Mouse (Mus musculus) MEL (cell line): ENCODE measurements around the gene Tbc1d30. TPM values are rescaled to one million over a fixed set of nuclear protein-coding genes. Genes with fewer than 3 reads are reported as not detected.

ENCODE experiments used
- DNase-seq: peaks from one replicate; pipeline ENCODE4 v3.0.0; 2011; ENCODE audit warnings: low read depth, low spot score
- H3K27ac ChIP-seq: 2 replicates; pipeline ENCODE4 v1.5.1; 2012; ENCODE audit warnings: low read depth, mild to moderate bottlenecking, control low read depth, low read length, moderate library complexity; ENCODE audit not compliant: control insufficient read depth
- H3K27me3 ChIP-seq, 2 experiments: fragments of 150-350 bp in 1 of 2; sonication (generic) in 1 of 2; 2 replicates each; pipeline ENCODE4 v1.6.1; 2012; ENCODE audit warnings: low read length in 2 of 2, mild to moderate bottlenecking in 2 of 2, improper control_type of control experiment in 1 of 2, moderate library complexity in 1 of 2; ENCODE audit not compliant: insufficient read depth in 2 of 2, control insufficient read depth in 1 of 2
- H3K36me3 ChIP-seq, 2 experiments: 2 replicates each; pipeline ENCODE4 v1.6.1; 2012 to 2014; ENCODE audit warnings: low read length in 2 of 2, improper control_type of control experiment in 1 of 2, inconsistent platforms in 1 of 2, mild to moderate bottlenecking in 1 of 2; ENCODE audit not compliant: insufficient read depth in 2 of 2, control insufficient read depth in 1 of 2
- H3K4me1 ChIP-seq, 2 experiments: fragments of 150-350 bp in 1 of 2; sonication (generic) in 1 of 2; 2 replicates each; pipeline ENCODE4 v1.6.1; 2012; ENCODE audit warnings: low read length in 2 of 2, improper control_type of control experiment in 1 of 2, mild to moderate bottlenecking in 1 of 2; ENCODE audit not compliant: insufficient read depth in 2 of 2, control insufficient read depth in 1 of 2
- H3K4me3 ChIP-seq, 2 experiments: fragments of 150-350 bp in 1 of 2; sonication (generic) in 1 of 2; 2 replicates each; pipeline ENCODE4 v1.5.1; 2012; ENCODE audit warnings: low read depth in 2 of 2, low read length in 2 of 2, mild to moderate bottlenecking in 2 of 2, moderate library complexity in 2 of 2, control low read depth in 1 of 2, improper control_type of control experiment in 1 of 2; ENCODE audit not compliant: control insufficient read depth in 1 of 2, insufficient read depth in 1 of 2
- H3K79me2 ChIP-seq: 2 replicates; pipeline ENCODE4 v1.6.1; 2012; ENCODE audit warnings: mild to moderate bottlenecking, low read length, moderate library complexity; ENCODE audit not compliant: control insufficient read depth, poor library complexity, insufficient read depth
- H3K9ac ChIP-seq: 2 replicates; pipeline ENCODE4 v1.6.1; 2012; ENCODE audit warnings: low read depth, mild to moderate bottlenecking, control low read depth, low read length, moderate library complexity; ENCODE audit not compliant: control insufficient read depth, poor library complexity, severe bottlenecking
- H3K9me3 ChIP-seq: fragments of 150-350 bp; sonication (generic); replicated peaks from 2 replicates; pipeline ENCODE4 v1.6.1; 2012; ENCODE audit warnings: mild to moderate bottlenecking, low read length, improper control_type of control experiment, moderate library complexity; ENCODE audit not compliant: insufficient read depth
- BHLHE40 ChIP-seq: IDR thresholded peaks from 2 replicates; pipeline ENCODE4 v1.6.1; 2012; ENCODE audit warnings: low read depth, mild to moderate bottlenecking, inconsistent platforms, low read length, improper control_type of control experiment, borderline replicate concordance
- CHD1 ChIP-seq: IDR thresholded peaks from 2 replicates; pipeline ENCODE4 v1.6.1; 2012; ENCODE audit warnings: low read depth, mild to moderate bottlenecking, inconsistent platforms, low read length, improper control_type of control experiment
- CHD2 ChIP-seq: IDR thresholded peaks from 2 replicates; pipeline ENCODE4 v1.6.1; 2011; ENCODE audit warnings: low read length, improper control_type of control experiment
- GABPA ChIP-seq: IDR thresholded peaks from 2 replicates; pipeline ENCODE4 v1.6.1; 2012; ENCODE audit warnings: low read depth, mild to moderate bottlenecking, inconsistent platforms, low read length, improper control_type of control experiment, moderate library complexity
- GATA1 ChIP-seq: IDR thresholded peaks from 2 replicates; pipeline ENCODE4 v1.6.1; 2011; ENCODE audit warnings: low read depth, low read length, improper control_type of control experiment
- KAT2A ChIP-seq: conservative IDR thresholded peaks from 2 replicates; pipeline ENCODE4 v1.6.1; 2012; ENCODE audit warnings: low read depth, low read length, improper control_type of control experiment, inconsistent platforms
- MAX ChIP-seq: IDR thresholded peaks from 2 replicates; pipeline ENCODE4 v1.6.1; 2011; ENCODE audit warnings: low read length, improper control_type of control experiment
- MAZ ChIP-seq: IDR thresholded peaks from 2 replicates; pipeline ENCODE4 v1.6.1; 2012; ENCODE audit warnings: low read depth, mild to moderate bottlenecking, inconsistent platforms, low read length, improper control_type of control experiment
- MEF2A ChIP-seq: IDR thresholded peaks from 2 replicates; pipeline ENCODE4 v1.6.1; 2014; ENCODE audit warnings: low read depth, mild to moderate bottlenecking, inconsistent platforms, low read length, improper control_type of control experiment; ENCODE audit not compliant: poor library complexity, insufficient replicate concordance, severe bottlenecking; ENCODE audit errors: extremely low read depth
- MXI1 ChIP-seq: IDR thresholded peaks from 2 replicates; pipeline ENCODE4 v1.6.1; 2011; ENCODE audit warnings: mild to moderate bottlenecking, low read depth, low read length, improper control_type of control experiment
- MYB ChIP-seq: IDR thresholded peaks from 2 replicates; pipeline ENCODE4 v1.6.1; 2011; ENCODE audit warnings: mild to moderate bottlenecking, low read depth, low read length, improper control_type of control experiment
- MYC ChIP-seq: IDR thresholded peaks from 2 replicates; pipeline ENCODE4 v1.6.1; 2011; ENCODE audit warnings: low read depth, mild to moderate bottlenecking, low read length, improper control_type of control experiment, moderate library complexity
- NELFE ChIP-seq: IDR thresholded peaks from 2 replicates; pipeline ENCODE4 v1.6.1; 2011; ENCODE audit warnings: low read depth, low read length, improper control_type of control experiment
- POLR2A ChIP-seq, 2 experiments: IDR thresholded peaks; 2 replicates each; pipeline ENCODE4 v1.6.1; 2011 to 2012; ENCODE audit warnings: low read length in 2 of 2, mild to moderate bottlenecking in 2 of 2, control low read depth in 1 of 2, improper control_type of control experiment in 1 of 2, low read depth in 1 of 2, moderate library complexity in 1 of 2; ENCODE audit not compliant: control insufficient read depth in 1 of 2, insufficient read depth in 1 of 2, poor library complexity in 1 of 2
- POLR2AphosphoS5 ChIP-seq: IDR thresholded peaks from 2 replicates; pipeline ENCODE4 v1.6.1; 2012; ENCODE audit warnings: low read depth, borderline replicate concordance, mild to moderate bottlenecking, inconsistent platforms, low read length, moderate library complexity, mixed read lengths
- TAL1 ChIP-seq: IDR thresholded peaks from 2 replicates; pipeline ENCODE4 v1.6.1; 2012; ENCODE audit warnings: mild to moderate bottlenecking, inconsistent platforms, low read length, moderate library complexity, mixed read lengths
- UBTF ChIP-seq: IDR thresholded peaks from 2 replicates; pipeline ENCODE4 v1.6.1; 2012; ENCODE audit warnings: low read depth, mild to moderate bottlenecking, inconsistent platforms, low read length, improper control_type of control experiment, moderate library complexity, borderline replicate concordance; ENCODE audit not compliant: insufficient read depth
- ZNF384 ChIP-seq: IDR thresholded peaks from 2 replicates; pipeline ENCODE4 v1.6.1; 2012; ENCODE audit warnings: low read depth, mild to moderate bottlenecking, inconsistent platforms, low read length, improper control_type of control experiment
- polyA plus RNA-seq, 2 experiments: library from polyadenylated mRNA; stranded (reverse) in 1 of 2; unstranded in 1 of 2; fragments of >175 nt in 1 of 2; fragments of >200 nt in 1 of 2; gene quantifications; 2 replicates each; pipeline versions ENCODE4 v1.2.1 to v1.2.4; 2012; ENCODE audit warnings: low replicate concordance in 2 of 2, low read depth in 1 of 2; ENCODE audit not compliant: insufficient read length in 2 of 2, insufficient read depth in 1 of 2, missing spikeins in 1 of 2
- total RNA-seq: library from RNA; depleted of rRNA; stranded (reverse); fragments of 300-350 nt; gene quantifications from 2 replicates; pipeline ENCODE4 v1.2.3, GENCODE M21; 2012

Tbc1d30 gene
- total and polyA plus RNA-seq, 3 experiments = 0.35 to 2.1 TPM; not detected in 1

DNA sequence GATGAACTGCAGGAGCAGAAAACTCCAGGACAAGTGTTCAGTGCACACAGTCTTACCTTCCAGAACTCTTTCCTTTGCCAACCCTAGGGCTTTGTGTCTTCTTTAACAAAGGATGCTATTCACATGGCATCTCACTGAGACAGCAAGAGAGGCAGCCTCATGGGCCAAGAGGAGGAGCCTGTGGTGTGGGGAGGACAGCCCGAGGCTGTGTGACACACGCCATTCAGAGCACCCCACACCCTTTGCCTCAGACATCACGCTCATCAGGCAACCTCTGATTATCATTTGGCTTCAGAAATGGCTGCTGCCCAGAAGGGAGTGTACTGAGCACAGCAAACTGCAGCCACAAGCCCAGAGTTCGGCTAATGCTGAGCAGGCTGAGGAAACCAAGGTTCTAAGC lies 36.9 kb downstream of the Tbc1d30 start:
- no peaks in the 10 kb centered on the region for H3K79me2 ChIP-seq
- no peak overlapping the region for H3K27ac ChIP-seq
- DNase-seq = no peak
- H3K4me3 ChIP-seq = no peak overlapping the region
- no peaks in the 10 kb centered on the region for H3K36me3 ChIP-seq
- TF ChIP-seq MEF2A (no peak), GATA1 (no peak), ZNF384 (no peak), POLR2AphosphoS5 (no peak), TAL1 (no peak), MAX (no peak), POLR2A (IDR thresholded peaks at IDR 0.05; ENCODE audit: control insufficient read depth in 1 of 2, insufficient read depth in 1 of 2, low read depth in 1 of 2, low read length in 2 of 2, poor library complexity in 1 of 2) (no peak), MAZ (no peak), NELFE (no peak)
- H3K27me3 ChIP-seq = no peaks in the 10 kb centered on the region
- H3K4me1 ChIP-seq = no peaks in the 10 kb centered on the region
- no peak overlapping the region for H3K9ac ChIP-seq
- no peaks in the 10 kb centered on the region for H3K9me3 ChIP-seq

DNA sequence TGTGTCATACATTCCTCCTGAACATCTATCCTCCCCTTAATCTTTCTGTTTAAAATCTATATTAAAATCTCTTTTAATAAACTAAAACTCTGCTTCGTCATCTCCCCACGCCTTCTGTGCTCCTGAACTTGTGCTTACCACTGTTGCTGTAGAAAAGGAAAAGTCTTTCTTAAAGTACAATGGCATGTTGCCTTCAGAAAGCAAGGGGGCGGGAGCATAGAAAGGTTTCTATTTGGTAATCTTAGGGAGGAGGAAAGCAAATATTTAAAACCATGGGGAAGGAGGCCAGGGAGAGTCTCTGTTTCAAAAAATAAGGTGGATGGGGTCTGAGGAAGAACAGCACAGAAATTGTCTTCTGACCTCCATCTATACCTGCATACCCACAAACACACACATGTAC lies 38.0 kb downstream of the Tbc1d30 start:
- DNase-seq = no peak
- no peak for TF ChIP-seq UBTF
- TF ChIP-seq POLR2A (IDR thresholded peaks at IDR 0.05; ENCODE audit: control insufficient read depth in 1 of 2, insufficient read depth in 1 of 2, low read depth in 1 of 2, low read length in 2 of 2, poor library complexity in 1 of 2) = no peak
- TF ChIP-seq MYB = no peak
- TF ChIP-seq MEF2A = no peak
- no peak for TF ChIP-seq MXI1
- no peak for TF ChIP-seq GABPA
- no peak for TF ChIP-seq CHD1
- TF ChIP-seq MAX = no peak
- no peak for TF ChIP-seq BHLHE40
- no peak for TF ChIP-seq MYC
- TF ChIP-seq NELFE = no peak
- TF ChIP-seq CHD2 = no peak
- TF ChIP-seq KAT2A = no peak
- H3K4me1 ChIP-seq = no peaks in the 10 kb centered on the region
- no peak overlapping the region for H3K9ac ChIP-seq
- H3K4me3 ChIP-seq = no peak overlapping the region
- no peaks in the 10 kb centered on the region for H3K9me3 ChIP-seq
- H3K27ac ChIP-seq = no peak overlapping the region
- H3K27me3 ChIP-seq = no peaks in the 10 kb centered on the region
- no peaks in the 10 kb centered on the region for H3K36me3 ChIP-seq
- H3K79me2 ChIP-seq = no peaks in the 10 kb centered on the region
